Mouse (Mus musculus) thymus, postnatal 0 days (tissue): ENCODE data around the gene Sh2d3c. TPM values are rescaled to one million over a fixed set of nuclear protein-coding genes. Genes with fewer than 3 reads are reported as not detected.

Source experiments
- DNase-seq: peaks from one replicate; pipeline ENCODE4 v3.0.0-alpha.2; 2015; ENCODE audit warnings: low spot score
- polyA plus RNA-seq: library from polyadenylated mRNA; unstranded; fragments of >200 nt; fragmentation: Nextera tagmentation; extraction: Ambion mirVana; gene quantifications from 2 replicates; pipeline ENCODE4 v1.2.1, GENCODE M21; 2015

Gene Sh2d3c
- polyA plus RNA-seq, result 20.7 and 23.4 TPM in 2 replicates

GRCm38 (mm10) chr2:32720681-32721229, at the start of gene Sh2d3c:
Sh2d3c (plus strand) TSS chr2:32721055.
- DNase-seq, result peak; percentile 50

DNA sequence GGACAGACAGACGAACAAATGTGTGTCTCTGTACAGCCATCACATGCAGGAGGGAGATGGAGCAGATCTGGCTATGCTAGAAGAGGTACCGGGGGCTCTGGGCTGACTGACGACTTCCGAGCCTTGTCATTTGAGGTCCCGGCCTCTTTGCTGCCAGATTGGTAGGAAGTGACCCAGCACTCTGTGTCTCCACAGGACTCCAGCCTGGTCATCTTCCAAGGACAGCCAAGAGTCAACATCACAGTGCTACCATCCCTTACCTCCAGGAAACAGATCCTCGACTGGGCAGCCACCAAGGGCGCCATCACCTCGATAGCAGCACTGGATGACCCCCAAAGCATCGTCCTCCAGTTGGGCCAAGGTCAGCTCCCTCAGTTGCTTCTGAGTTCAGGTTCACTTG, 49.7 kb upstream of the Sh2d3c start:
- no peak for DNase-seq

DNA sequence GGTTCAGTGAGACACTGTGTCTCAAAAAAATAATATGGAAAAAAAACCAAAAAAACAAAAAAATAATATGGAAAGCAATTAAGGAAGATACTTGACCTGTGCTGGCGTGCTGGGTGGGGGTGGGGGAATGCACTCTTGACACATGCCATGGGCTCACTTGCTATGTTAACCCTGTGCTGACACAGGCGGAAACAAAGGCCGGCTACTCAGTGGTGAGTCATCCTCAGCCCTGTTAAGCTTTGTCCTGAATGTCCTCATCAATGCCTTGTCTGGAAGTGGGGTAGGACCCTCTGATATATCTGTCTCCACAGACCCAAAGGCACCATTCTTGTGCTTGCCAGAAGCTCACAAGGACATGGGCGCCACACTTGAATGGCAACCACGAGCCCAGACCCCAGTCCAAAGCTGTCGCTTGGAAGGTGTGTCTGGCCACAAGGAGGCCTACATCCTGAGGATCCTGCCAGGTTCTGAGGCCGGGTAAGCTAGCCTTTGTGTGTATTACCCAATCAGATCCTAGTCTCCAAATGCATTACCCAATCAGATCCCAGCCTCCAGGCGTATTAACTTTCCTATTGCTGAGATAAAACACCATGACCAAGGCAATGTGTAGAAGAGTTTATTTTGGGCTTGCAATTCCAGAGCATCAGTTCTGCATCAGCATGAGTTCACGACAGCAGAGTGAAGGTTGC, 48.8 kb upstream of the Sh2d3c start:
- no peak for DNase-seq

- DNase-seq, result no peak
These were observed 47.5 kb upstream of the Sh2d3c start for GRCm38 (mm10) chr2:32673176-32673917.

DNA sequence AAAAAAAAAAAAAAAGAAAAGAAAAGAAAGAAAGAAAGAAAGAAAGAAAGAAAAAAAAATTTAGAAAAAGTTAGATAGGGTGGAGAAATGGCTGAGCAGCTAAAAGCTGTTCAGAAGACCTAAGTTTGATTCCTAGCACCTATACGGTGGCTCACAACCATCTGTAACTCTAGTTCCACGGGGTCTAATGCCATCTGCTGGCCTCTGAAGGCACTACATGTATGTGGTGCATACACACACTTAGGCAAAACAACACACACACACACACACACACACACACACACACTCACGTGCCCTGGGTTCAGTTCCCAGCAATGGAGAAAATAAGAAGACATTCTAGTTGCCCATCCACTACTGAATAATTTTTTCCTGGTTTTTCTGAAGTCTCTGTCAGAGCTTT, 44.0 kb upstream of the Sh2d3c start:
- DNase-seq, result no peak

DNA sequence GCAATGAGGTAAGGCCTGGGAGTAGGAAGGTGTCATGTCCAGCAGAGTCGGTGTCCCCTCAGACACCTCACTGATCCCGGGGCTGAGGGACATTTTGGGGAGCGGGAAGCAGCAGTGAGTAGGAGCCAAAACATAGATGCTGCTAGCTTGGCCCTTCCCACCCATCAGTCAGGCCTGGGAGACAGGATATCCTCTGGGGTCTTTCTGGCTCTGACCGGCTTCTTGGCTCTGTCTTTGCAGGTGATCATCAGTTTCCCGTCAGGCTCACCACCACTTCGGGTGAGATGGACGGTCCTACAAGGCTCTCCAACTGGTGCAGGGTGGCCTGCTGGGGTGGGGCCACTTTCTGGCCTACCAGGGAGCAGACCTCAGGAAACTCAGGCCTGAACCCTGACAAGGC, 43.2 kb upstream of the Sh2d3c start:
- DNase-seq, result no peak

DNA sequence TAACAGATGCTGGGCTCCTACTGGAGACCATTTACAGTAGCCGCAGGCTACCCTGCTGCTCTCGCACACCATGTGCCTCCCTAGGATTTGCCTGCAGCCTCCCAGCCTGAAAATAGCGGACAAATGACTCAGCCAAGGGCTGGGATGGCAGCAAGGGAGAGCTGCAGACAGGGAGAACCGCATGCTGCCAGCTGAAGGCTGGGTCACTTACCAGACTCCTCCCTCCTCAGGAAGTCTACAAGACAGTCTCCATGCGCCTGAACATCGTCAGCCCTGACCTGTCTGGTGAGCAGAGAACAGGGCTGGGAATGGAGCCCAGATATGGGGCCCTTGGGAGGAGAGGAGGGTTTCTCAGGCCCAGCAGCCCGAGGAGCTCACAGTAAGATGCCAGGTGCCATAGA, 40.8 kb upstream of the Sh2d3c start:
- no peak for DNase-seq

GRCm38 (mm10) chr2:32680961-32681650, 39.7 kb upstream of the Sh2d3c start:
- no peak for DNase-seq

GRCm38 (mm10) chr2:32681754-32682153, 39.1 kb upstream of the Sh2d3c start:
- no peak for DNase-seq

DNA sequence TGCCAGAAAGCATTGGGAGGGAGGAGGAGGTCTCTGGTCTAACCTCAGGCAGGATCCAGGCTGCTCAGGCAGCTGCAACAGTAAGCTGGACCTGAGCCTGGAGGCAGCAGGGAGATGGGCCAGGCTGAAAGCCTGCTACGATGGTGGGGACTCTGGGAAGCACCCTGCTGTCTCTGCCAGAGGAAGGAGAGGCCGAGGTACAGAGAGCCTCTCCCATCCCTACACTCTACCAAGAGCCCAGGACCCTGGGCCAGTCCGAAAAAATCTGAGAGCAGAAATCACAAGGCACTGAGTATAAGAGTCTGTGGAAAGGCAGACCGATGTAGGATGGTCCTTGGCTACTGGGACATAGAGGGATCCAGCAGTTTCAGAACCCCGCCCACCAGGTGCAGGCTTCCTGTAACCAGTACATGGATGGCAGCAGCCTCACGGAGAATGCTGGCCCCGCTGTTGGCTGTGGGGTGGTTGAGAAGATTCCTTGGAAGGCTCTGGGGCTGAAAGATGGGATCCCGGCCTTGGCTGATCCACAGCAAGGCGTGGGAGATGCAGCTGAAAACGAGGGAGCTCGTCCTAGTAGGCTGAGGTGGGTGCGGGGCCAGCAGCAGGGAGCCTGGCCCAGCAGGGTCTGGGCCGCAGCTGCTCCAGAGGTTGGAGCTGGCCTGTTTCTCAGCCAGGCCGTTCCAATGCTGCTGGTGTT, 38.0 kb upstream of the Sh2d3c start:
- DNase-seq, result no peak

DNA sequence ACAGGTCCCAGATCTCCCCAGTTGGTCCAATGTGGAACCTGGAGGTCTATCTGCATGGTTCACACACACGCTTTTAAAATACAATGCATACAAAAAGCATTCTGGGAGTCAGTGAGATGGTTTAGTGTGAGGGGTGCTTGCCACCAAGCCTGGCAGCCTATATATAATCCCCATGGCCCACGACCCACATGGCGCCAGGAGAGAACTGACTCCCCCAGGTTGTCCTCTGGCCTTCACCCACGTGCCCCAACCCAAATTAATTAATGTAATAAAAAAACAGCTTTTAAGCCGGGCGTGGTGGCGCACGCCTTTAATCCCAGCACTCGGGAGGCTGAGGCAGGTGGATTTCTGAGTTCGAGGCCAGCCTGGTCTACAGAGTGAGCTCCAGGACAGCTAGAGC, 37.2 kb upstream of the Sh2d3c start:
- no peak for DNase-seq

DNA sequence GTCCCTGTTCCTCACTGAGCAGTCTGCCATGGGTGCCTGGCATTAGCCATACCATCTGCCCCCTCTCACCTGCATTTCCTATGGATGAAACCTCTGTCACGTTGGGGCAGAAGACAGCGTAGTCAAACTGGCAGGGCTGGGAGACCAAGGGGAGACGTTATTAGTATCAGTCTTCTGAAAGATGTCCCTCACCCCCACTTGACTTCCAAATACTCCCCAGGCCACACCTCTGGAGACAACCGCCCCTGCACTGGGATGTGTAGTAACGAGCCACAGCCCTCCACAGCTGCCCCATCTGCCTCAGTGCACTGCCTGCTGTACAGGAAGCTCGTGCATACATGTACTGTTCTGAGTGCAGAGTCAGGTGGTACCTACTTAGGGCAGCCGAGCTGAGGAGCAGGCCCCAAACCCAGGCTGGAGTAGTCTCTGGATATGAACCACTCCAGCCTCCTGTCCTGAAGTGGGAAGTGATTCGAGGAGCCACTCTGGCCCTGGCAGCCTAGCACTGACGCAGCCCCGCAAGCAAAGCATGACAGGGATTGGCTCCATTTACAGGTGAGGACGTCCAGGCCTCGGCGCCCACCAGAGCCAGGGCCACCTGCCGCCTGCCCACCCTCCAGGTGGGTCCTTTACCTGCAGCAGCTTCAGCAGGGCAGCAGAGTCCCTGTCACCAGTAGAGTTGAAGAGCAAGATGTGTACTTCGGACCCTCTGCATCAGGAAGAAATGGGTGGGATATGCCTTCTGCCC, 36.0 kb upstream of the Sh2d3c start:
- DNase-seq, result no peak

- DNase-seq, result no peak
These were observed 35.0 kb upstream of the Sh2d3c start for GRCm38 (mm10) chr2:32685807-32686206.

- DNase-seq, result no peak
These were observed 34.2 kb upstream of the Sh2d3c start for GRCm38 (mm10) chr2:32686640-32687039.

DNA sequence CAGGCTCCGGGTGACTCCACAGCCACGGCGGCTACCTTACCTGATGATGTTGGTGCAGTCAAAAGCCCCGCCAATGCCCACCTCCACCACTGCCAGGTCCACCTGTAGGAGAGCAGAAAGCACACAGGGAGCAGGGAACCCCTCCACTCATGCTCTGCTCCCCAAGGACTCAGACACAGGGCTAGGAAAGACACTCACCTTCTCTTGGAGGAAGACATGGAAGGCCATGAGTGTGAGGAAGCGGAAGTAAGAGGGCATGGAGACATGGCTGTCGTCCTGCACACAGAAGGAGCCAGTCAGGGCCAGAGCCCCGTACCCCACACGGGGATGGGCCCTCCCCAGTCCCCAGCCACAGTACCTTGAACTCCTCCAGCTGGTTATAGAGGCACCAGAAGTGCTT, 33.3 kb upstream of the Sh2d3c start:
- DNase-seq, result no peak

GRCm38 (mm10) chr2:32689420-32689819, 31.4 kb upstream of the Sh2d3c start:
- peak; percentile 93 for DNase-seq

DNA sequence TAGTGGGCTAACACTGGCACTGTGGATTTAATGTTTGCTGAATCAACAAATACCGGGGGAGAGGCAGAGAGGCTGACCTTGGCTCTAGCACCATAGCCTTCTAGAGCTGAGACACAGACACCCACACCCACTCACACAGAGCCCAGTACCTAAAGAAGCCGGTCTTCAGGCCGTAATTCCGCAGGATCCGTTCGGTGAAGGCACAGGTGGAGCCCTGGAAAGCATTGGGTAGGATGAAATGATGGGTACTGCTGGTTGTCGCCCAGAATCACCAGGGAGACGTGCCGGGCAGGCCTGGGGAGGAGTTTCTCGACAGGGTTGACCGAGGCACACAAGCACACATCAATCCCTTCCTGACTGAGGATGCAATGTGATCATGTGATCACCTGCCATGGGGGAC, 29.8 kb upstream of the Sh2d3c start:
- DNase-seq, result no peak

DNA sequence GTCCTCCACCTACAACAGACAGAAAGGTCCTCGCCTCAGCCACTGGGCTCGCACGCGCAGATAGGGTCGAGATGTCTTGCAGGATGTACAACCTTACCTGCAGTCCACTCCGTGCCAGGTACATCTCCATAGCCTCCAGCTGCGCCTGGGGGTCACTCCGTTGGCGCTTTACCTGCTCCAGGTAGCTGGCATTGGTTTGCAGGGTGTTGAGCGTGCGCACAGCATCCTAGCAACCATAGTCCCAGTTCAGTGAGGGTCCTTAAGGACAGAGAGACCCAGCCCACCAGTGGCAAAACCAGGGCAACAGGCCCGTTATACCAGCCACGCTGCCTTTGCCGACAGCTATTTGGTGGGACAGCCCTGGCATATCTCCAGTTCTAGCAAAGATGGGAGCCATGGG, 28.4 kb upstream of the Sh2d3c start:
- DNase-seq, result no peak

DNA sequence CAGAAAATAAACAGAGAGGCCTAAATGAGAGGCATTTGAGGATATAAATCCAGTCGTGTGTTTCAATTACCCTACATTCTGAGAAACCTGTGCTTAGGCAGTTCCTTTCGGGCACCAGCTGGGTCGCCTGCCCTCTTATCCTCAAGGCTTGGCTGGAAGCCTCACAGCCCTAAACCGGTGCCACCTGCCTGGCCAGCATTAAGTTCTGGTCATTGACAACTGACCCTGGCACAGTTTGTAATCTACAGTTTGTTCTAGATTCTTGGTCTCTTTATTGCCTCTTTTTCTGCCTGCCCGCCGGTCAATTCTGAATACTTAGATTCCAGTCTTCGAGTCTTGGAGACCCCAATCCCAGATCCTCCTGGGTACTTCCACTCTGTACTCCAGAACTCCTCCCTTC, 27.6 kb upstream of the Sh2d3c start:
- peak; percentile 13 for DNase-seq

DNA sequence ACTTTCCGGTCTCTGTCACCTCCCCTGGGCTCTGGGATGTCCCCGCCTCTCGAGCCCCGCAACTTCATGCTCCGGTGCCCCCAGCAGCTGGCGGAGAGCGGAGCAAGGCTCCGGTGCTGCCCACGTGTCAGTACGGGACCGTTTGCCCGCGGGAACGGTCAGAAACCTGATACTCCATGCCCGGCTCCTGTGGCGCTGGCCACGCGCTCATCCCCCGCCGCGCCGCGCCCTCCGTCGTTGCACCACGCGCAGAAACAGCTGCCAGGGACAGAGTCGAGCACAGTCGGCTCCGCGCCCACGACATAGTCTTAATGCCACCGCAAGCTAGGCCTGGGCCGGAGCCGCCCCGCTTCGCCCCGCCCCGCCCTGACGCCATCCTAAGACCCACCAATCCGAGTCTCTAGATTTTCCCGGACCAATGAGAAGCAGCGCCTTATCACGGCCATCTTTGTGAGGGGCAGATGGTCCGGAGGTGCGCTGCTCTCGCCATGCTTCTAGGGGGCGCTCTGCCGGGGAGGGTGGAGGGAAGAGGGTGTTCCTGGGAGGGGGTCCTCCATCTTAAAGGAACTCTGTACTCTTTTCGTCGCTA, 26.9 kb upstream of the Sh2d3c start:
- DNase-seq, result peak; percentile 98
